In the genomic region with DNA sequence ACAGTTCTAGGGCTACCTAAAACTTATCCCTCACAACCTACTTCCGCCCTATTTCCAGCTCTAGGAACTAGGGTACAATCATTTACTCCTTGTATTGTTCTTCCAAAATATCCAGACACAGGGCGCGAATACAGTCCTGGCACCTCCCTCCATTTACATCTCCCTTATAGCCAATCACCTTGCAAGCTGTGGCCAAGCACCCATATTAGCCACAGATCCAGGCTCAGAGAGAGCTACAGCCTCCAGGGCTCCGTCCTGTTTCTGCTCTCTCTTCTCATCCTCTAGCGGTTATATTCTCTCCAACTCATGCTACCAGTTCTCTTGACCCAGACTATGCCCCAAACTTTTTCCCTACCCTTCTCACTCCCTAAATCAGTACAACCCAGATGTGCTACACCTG, we compare ENCODE assay signal across 10 mouse cellular contexts.
DNase-seq lines count a peak whose midpoint lies in the region; ATAC-seq and TF ChIP-seq lines count a peak whose summit lies in the region.
"Had no signal": no experiment of that assay in that cellular context is flagged by ENCODE, and none has a peak within 500 bp of the region (broad histone marks: within the 10 kb centered on the region; RNA-seq: fewer than 3 reads in every experiment).

No protein-coding gene starts in this region.

- H3K27me3 ChIP-seq in kidney, postnatal 0 days (ENCODE audit: insufficient read depth, low read length) = no peaks in the 10 kb centered on the region
- peaks cover 17% of the 10 kb centered on the region for H3K27me3 ChIP-seq in embryonic facial prominence, embryonic 14.5 days (replicated peaks; ENCODE audit: control insufficient read depth, insufficient read depth, low read length)
- 0 out of 2 replicates have a peak, but pooled peaks cover 2% of the 10 kb centered on the region for H3K27me3 ChIP-seq in limb, embryonic 11.5 days (ENCODE audit: control insufficient read depth, insufficient read depth, low read length)
- 0 out of 2 replicates have a peak, but pooled peaks cover 10% of the 10 kb centered on the region for H3K27me3 ChIP-seq in neural tube, embryonic 12.5 days (replicated peaks)

- 45% methylated on average over 5 of the region's 5 CpGs for WGBS in kidney, postnatal 0 days
- 50% methylated on average over 5 of the region's 5 CpGs for WGBS in embryonic facial prominence, embryonic 14.5 days
- 34% methylated on average over 5 of the region's 5 CpGs for WGBS in limb, embryonic 11.5 days
- 38% methylated on average over 5 of the region's 5 CpGs for WGBS in neural tube, embryonic 12.5 days

- peak overlapping the region; percentile 40; the same call in 1 of the 2 replicates for H3K4me3 ChIP-seq in kidney, postnatal 0 days (replicated peaks; ENCODE audit: low read depth, low read length)
- peak overlapping the region; percentile 48 for H3K4me3 ChIP-seq in embryonic facial prominence, embryonic 14.5 days (ENCODE audit: low read depth, low read length)
- H3K4me3 ChIP-seq in limb, embryonic 11.5 days (ENCODE audit: low read depth, low read length) = peak overlapping the region; percentile 39; the same call in 1 of the 2 replicates
- H3K4me3 ChIP-seq in neural tube, embryonic 12.5 days = peak overlapping the region; percentile 50

- H3K9me3 ChIP-seq in kidney, postnatal 0 days (replicated peaks; ENCODE audit: low read length) = no peaks in the 10 kb centered on the region
- H3K9me3 ChIP-seq in embryonic facial prominence, embryonic 14.5 days (ENCODE audit: control insufficient read depth, low read length) = no peaks in the 10 kb centered on the region
- H3K9me3 ChIP-seq in limb, embryonic 11.5 days (ENCODE audit: control insufficient read depth, low read length) = no peaks in the 10 kb centered on the region
- no peaks in the 10 kb centered on the region for H3K9me3 ChIP-seq in neural tube, embryonic 12.5 days

- no peak for DNase-seq in kidney, postnatal 0 days (ENCODE audit: low spot score)
- no peak for DNase-seq in kidney, postnatal 14 days
- no peak for DNase-seq in embryonic facial prominence, embryonic 14.5 days (ENCODE audit: low spot score)
- DNase-seq in limb, embryonic 11.5 days (ENCODE audit: low spot score) = peak; percentile 27
- DNase-seq in spleen, adult 12 weeks (ENCODE audit: low spot score) = no peak
- no peak for DNase-seq in right cerebral cortex, postnatal 36 days (ENCODE audit: low spot score in 2 of 2)
- no peak for DNase-seq in urinary bladder, postnatal 25 days (ENCODE audit: low spot score)
- DNase-seq: gastrocnemius, postnatal 25 days; thymus, postnatal 14 days had no signal

- no peak overlapping the region for H3K9ac ChIP-seq in kidney, postnatal 0 days (ENCODE audit: low read depth, low read length)
- no peak overlapping the region for H3K9ac ChIP-seq in embryonic facial prominence, embryonic 14.5 days (ENCODE audit: low read depth, low read length)
- no peak overlapping the region for H3K9ac ChIP-seq in limb, embryonic 11.5 days (ENCODE audit: low read length)
- H3K9ac ChIP-seq in neural tube, embryonic 12.5 days = peak overlapping the region; percentile 55; the same call in 1 of the 2 replicates

- no peak overlapping the region for H3K27ac ChIP-seq in kidney, postnatal 0 days
- H3K27ac ChIP-seq in embryonic facial prominence, embryonic 14.5 days (replicated peaks; ENCODE audit: low read depth, low read length) = no peak overlapping the region
- H3K27ac ChIP-seq in limb, embryonic 11.5 days (replicated peaks; ENCODE audit: low read depth, low read length) = no peak overlapping the region
- no peak overlapping the region for H3K27ac ChIP-seq in neural tube, embryonic 12.5 days

- H3K4me1 ChIP-seq in kidney, postnatal 0 days (replicated peaks; ENCODE audit: insufficient read depth, low read length) = peaks cover 7% of the 10 kb centered on the region; the same call in 1 of the 2 replicates
- peaks cover 7% of the 10 kb centered on the region for H3K4me1 ChIP-seq in embryonic facial prominence, embryonic 14.5 days (ENCODE audit: control insufficient read depth, insufficient read depth, low read length)
- H3K4me1 ChIP-seq in limb, embryonic 11.5 days (ENCODE audit: control insufficient read depth, insufficient read depth, low read length) = no peaks in the 10 kb centered on the region
- H3K4me1 ChIP-seq in neural tube, embryonic 12.5 days = peaks cover 17% of the 10 kb centered on the region

- TF ChIP-seq CTCF in kidney, postnatal 0 days (IDR thresholded peaks at IDR 0.05; ENCODE audit: low read depth) = no peak

- peak overlapping the region; percentile 90 for H3K4me2 ChIP-seq in kidney, postnatal 0 days (ENCODE audit: low read length)
- peak overlapping the region; percentile 90 for H3K4me2 ChIP-seq in embryonic facial prominence, embryonic 14.5 days (ENCODE audit: low read depth, low read length)
- H3K4me2 ChIP-seq in limb, embryonic 11.5 days (ENCODE audit: low read depth, severe bottlenecking) = peak overlapping the region; percentile 83
- peak overlapping the region; percentile 85 for H3K4me2 ChIP-seq in neural tube, embryonic 12.5 days (replicated peaks)

- H3K36me3 ChIP-seq in kidney, postnatal 0 days (ENCODE audit: insufficient read depth, low read length) = no peaks in the 10 kb centered on the region
- no peaks in the 10 kb centered on the region for H3K36me3 ChIP-seq in embryonic facial prominence, embryonic 14.5 days (ENCODE audit: control insufficient read depth, insufficient read depth, low read length)
- H3K36me3 ChIP-seq in limb, embryonic 11.5 days (ENCODE audit: control insufficient read depth, insufficient read depth, low read length) = no peaks in the 10 kb centered on the region
- H3K36me3 ChIP-seq in neural tube, embryonic 12.5 days = no peaks in the 10 kb centered on the region

- no peak for ATAC-seq in kidney, postnatal 0 days (replicated peaks; ENCODE audit: low FRiP score, low read depth)
- peak; percentile 23; the same call in 1 of the 2 replicates for ATAC-seq in embryonic facial prominence, embryonic 14.5 days (ENCODE audit: low read depth)
- 0 out of 2 replicates have a peak, but pooled peaks have one; percentile 3 for ATAC-seq in limb, embryonic 11.5 days (ENCODE audit: insufficient number of reproducible peaks, low FRiP score, low TSS enrichment, low read depth)
- peak; percentile 46 for ATAC-seq in neural tube, embryonic 12.5 days (ENCODE audit: low FRiP score, low read depth)
